15 mouse cellular contexts compared by ENCODE assay signal in genomic region chr4:24625951-24626584, GRCm38 (mm10).
DNase-seq lines count a peak whose midpoint lies in the region; ATAC-seq lines count a peak whose summit lies in the region.
"Had no signal": no experiment of that assay in that cellular context is flagged by ENCODE, and none has a peak within 500 bp of the region (broad histone marks: within the 10 kb centered on the region; RNA-seq: fewer than 3 reads in every experiment).

No protein-coding gene starts in this region.

- no peak for DNase-seq in forebrain, embryonic 11.5 days (ENCODE audit: low spot score)
- no peak for DNase-seq in forebrain, embryonic 10.5 days (ENCODE audit: extremely low spot score, low spot score)
- DNase-seq in ovary, adult 18-20 months (ENCODE audit: low spot score): peak; percentile 39
- DNase-seq in ovary, postnatal 10 days (ENCODE audit: low spot score): no peak
- peak; percentile 11 for DNase-seq in ovary, postnatal 14 days (ENCODE audit: low spot score)
- DNase-seq in heart, adult 11 months: no peak
- no peak for DNase-seq in thymus, adult 18-20 months
- DNase-seq: cerebellum, adult 2 months; heart, adult 18-20 months; heart, postnatal 14 days; kidney, adult 11 months; right cerebral cortex, postnatal 4 days had no signal

- ATAC-seq in forebrain, embryonic 11.5 days (replicated peaks; ENCODE audit: low FRiP score): 0 out of 2 replicates have a peak, but pooled peaks have one; percentile 30
- 0 out of 2 replicates have a peak, but pooled peaks have one; percentile 67 for ATAC-seq in embryonic facial prominence, embryonic 12.5 days (ENCODE audit: insufficient number of reproducible peaks, insufficient read depth, low FRiP score, low TSS enrichment)
- ATAC-seq: midbrain, embryonic 13.5 days had no signal

- H3K9me3 ChIP-seq in forebrain, embryonic 11.5 days (ENCODE audit: control insufficient read depth, low read length): no peaks in the 10 kb centered on the region
- no peaks in the 10 kb centered on the region for H3K9me3 ChIP-seq in forebrain, embryonic 10.5 days
- H3K9me3 ChIP-seq in embryonic facial prominence, embryonic 12.5 days: no peaks in the 10 kb centered on the region
- H3K9me3 ChIP-seq: lung, embryonic 15.5 days; midbrain, embryonic 13.5 days had no signal

- no peak overlapping the region for H3K27ac ChIP-seq in forebrain, embryonic 11.5 days (ENCODE audit: low read depth, low read length)
- H3K27ac ChIP-seq in forebrain, embryonic 10.5 days: no peak overlapping the region
- H3K27ac ChIP-seq in embryonic facial prominence, embryonic 12.5 days: no peak overlapping the region
- H3K27ac ChIP-seq: lung, embryonic 15.5 days; midbrain, embryonic 13.5 days had no signal

- H3K27me3 ChIP-seq in forebrain, embryonic 11.5 days (ENCODE audit: control insufficient read depth, insufficient read depth, low read length): no peaks in the 10 kb centered on the region
- H3K27me3 ChIP-seq in forebrain, embryonic 10.5 days (ENCODE audit: poor library complexity, severe bottlenecking): no peaks in the 10 kb centered on the region
- H3K27me3 ChIP-seq in embryonic facial prominence, embryonic 12.5 days: no peaks in the 10 kb centered on the region
- H3K27me3 ChIP-seq: lung, embryonic 15.5 days; midbrain, embryonic 13.5 days had no signal

- no peaks in the 10 kb centered on the region for H3K36me3 ChIP-seq in forebrain, embryonic 11.5 days (ENCODE audit: control insufficient read depth, insufficient read depth, low read length)
- H3K36me3 ChIP-seq in forebrain, embryonic 10.5 days (replicated peaks): no peaks in the 10 kb centered on the region
- no peaks in the 10 kb centered on the region for H3K36me3 ChIP-seq in embryonic facial prominence, embryonic 12.5 days
- H3K36me3 ChIP-seq: lung, embryonic 15.5 days; midbrain, embryonic 13.5 days had no signal

- no peak overlapping the region for H3K4me2 ChIP-seq in forebrain, embryonic 11.5 days (ENCODE audit: low read depth, low read length, severe bottlenecking)
- H3K4me2 ChIP-seq in embryonic facial prominence, embryonic 12.5 days (replicated peaks): no peak overlapping the region
- H3K4me2 ChIP-seq: lung, embryonic 15.5 days; midbrain, embryonic 13.5 days had no signal

- H3K4me3 ChIP-seq in forebrain, embryonic 11.5 days (ENCODE audit: low read depth, low read length): no peak overlapping the region
- H3K4me3 ChIP-seq in forebrain, embryonic 10.5 days: no peak overlapping the region
- H3K4me3 ChIP-seq in embryonic facial prominence, embryonic 12.5 days: no peak overlapping the region
- H3K4me3 ChIP-seq: lung, embryonic 15.5 days; midbrain, embryonic 13.5 days had no signal

- no peak overlapping the region for H3K9ac ChIP-seq in forebrain, embryonic 11.5 days (ENCODE audit: low read length)
- H3K9ac ChIP-seq in embryonic facial prominence, embryonic 12.5 days: no peak overlapping the region
- H3K9ac ChIP-seq: lung, embryonic 15.5 days; midbrain, embryonic 13.5 days had no signal

- WGBS in forebrain, embryonic 11.5 days: 86% methylated on average over 13 of the region's 13 CpGs
- 92% methylated on average over 13 of the region's 13 CpGs for WGBS in forebrain, embryonic 10.5 days
- WGBS in embryonic facial prominence, embryonic 12.5 days: 72% methylated on average over 13 of the region's 13 CpGs

- H3K4me1 ChIP-seq in forebrain, embryonic 11.5 days (replicated peaks; ENCODE audit: control insufficient read depth, insufficient read depth, low read length): no peaks in the 10 kb centered on the region
- H3K4me1 ChIP-seq in forebrain, embryonic 10.5 days: no peaks in the 10 kb centered on the region
- H3K4me1 ChIP-seq in embryonic facial prominence, embryonic 12.5 days: peaks cover 4% of the 10 kb centered on the region; the same call in 1 of the 2 replicates

Comparison
In these comparisons a context has a peak if more than half of its experiments do, and no peak if none do; other contexts are left out.
1. DNase-seq: peak in ovary, adult 18-20 months (single experiment) and ovary, postnatal 14 days (single experiment); none in forebrain, embryonic 11.5 days (single experiment), forebrain, embryonic 10.5 days (single experiment), ovary, postnatal 10 days (single experiment), heart, adult 11 months (single experiment) and thymus, adult 18-20 months (0 of 2).